Mouse (Mus musculus): ENCODE measurements around the gene Sgsm1.

The Sgsm1 gene

DNA sequence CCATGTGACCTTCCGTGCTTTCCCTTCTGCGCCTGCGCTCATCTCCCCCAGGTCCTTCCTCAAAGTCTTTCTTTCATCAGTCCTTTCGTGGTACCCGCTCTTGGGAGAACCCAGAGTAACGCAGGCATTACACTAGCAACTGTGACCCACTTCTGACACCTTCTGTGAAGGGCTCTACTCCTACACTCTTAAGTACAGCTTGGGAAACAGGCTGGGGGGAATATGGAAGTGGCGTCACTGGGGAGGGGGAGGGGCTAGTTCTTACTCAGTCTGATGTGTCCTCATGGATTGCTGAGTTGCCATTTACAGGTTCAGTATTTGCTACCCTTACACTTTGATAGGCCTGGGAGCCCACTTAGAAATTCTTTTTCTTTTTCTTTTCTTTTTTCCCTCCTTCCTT lies 29.0 kb downstream of the Sgsm1 start:
- WGBS = 72% methylated on average over 7 of the region's 7 CpGs

DNA sequence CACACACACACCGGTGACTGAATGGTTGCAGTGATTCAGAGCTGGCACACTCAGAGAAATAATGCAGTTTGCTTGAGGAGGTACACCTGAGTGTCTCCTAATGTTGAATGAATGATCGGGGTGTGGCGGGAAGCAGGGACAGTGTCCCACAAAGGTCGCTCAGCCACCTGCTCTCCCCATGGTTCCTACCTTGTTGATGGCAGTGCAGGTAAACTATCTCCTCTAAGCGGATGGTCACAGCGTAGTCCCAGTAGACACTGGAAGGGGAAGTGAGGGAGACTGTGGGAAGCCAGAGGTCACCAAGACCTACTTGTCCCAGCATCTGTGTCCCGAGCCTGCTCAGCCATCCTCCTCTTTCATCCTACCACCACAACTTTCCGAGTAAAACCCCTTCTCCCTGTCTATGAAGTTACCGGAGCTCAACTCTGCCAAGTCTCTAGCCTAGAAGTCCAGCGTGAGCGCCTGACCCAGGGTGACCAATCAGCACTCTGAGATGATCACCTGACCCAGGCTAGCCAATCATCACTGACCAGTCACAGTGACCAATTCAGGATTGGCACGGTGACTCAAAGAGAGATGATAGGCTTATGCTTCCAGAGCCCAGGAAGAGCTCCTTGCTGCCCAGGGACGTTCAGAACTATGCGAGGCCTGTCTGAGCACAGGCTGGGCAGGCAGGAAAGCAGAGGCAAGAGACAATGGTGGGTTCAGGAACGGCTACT lies 30.3 kb downstream of the Sgsm1 start:
- 47% methylated on average over 15 of the region's 15 CpGs for WGBS

DNA sequence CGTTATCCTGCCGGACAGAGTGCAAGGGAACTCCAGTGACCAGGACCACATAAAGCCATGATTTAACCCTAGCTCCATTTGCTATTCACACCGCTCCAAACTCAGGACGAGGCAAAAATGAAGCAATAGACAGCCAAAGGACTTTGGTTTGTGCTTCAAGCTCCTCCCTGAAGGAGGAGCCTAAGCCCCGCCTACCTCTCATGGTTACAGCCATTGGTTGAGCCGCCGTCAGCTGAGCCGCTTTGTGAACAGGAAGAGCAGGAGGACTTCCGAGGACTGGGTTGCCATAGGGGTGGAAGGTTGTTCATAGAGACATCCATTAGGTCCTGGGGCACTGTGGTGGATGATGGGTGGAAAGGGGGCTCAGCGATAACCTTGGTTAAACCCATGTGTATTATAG lies 34.7 kb downstream of the Sgsm1 start:
- WGBS = 75% methylated on average over 10 of the region's 10 CpGs

DNA sequence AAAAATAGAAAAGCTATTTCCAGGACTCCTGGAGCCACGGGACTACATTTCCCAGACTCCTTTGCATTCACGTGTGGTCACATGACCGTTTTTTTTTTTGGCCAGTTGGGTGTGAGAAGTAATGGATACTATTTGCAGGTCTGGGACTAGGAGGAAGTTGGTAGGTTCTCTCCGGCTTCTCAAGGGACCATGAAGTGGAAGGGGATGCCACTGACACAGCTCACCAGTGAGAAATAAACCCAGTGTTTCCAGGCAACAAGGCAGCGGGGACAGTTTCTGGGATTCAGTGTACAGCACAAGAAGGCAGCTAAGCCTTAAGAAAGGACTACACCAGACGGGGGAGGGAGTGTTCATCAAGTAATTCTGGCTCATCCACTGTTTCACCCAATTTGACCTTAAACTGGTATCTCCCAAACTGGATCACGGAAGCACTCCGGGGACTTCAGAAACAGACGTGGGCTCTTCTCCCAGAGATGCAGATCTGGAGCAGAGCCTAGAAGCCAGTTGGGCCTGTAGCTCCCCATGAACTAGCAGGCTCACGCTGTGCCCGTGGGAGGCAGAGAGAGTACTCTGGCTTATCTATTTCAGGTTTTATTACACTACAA lies 39.3 kb downstream of the Sgsm1 start:
- 23% methylated on average over 11 of the region's 11 CpGs for WGBS

DNA sequence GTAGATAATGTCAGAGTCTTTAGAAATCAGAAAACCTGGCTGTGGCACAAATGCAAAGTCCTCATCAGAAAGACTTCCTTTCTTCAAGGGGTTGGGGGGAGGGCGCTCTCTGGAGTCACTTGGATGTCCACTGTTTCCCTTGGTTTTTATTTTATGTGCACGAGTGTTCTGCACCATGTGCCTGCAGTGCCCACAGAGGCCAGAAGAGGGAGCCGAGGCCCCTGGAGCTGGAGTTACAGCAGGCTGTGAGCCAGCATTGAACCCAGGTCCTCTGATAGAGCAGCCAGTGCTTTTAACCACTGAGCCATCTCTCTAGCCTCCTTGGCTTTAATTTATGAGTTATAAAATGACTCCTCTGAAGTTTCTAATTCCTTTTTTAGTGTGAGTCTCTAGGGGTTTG lies 40.5 kb downstream of the Sgsm1 start:
- 65% methylated on average over 3 of the region's 3 CpGs for WGBS

DNA sequence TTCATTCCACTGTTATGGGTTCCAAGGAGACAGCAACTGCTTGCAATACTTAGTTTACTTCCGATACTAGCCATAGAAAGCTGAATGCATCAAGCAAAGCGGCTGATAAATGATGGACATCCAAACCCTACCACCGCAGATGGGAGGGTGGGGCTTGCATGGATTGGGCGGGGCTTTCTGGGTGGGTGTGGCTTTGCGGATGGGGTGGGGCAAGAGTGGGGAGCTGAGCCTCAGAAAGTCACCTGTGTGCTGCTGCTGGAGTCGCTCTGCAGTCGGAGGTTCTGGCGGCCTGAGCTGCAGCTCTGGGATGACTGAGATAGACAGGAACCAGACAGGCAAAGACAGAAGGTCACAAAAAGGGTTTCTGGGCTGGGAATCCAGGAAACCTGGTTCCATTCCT lies 44.9 kb downstream of the Sgsm1 start:
- WGBS = 88% methylated on average over 8 of the region's 8 CpGs

DNA sequence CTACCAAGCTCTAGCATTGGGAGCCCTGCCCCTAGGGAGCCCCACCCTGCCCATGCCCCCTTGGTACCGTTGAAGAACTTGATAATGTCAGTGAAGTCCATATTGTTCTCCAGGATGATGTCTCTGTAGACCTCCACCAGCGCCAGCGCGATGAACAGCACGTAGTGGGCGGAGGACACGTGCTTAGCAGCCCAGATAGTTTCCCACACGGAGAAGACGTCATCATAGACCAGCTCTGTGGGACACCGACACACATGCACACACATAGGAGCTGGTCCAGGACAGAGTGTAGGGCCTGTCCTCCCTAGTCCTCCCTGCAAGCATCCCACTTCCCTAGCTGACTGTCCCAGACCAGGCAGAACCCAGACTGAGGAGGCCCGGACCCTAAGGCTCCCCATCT lies 59.8 kb downstream of the Sgsm1 start:
- WGBS = 66% methylated on average over 11 of the region's 11 CpGs

DNA sequence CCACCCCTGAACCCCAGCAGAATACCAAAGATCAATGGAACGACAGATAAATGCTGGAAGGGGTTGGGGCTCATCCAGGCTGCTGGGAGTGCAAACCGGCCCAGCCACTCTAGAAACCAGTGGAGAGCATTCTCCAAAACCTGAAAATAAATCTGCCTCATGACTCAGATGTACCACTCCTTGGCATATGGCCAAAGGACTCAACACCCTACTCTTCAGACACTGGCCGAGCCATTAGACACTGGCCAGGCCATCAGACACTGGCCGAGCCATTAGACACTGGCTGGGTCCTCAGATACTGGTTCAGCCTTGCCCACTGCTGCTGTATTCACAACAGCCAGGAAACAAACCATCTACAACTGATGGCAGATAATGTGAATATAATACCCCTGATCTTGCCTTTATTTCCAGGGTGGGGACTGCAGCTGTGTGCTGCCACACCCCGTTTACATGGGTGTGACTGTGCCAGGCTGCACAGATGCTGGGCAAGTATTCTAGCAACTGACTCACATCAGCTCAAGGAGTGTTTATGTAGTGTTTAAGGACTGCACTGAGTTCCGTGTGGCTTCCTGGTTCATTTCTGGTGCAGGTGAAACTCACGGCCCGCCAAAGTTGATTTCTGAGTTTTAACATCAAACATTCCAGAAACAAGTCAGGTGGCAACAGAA lies 61.2 kb downstream of the Sgsm1 start:
- 69% methylated on average over 8 of the region's 8 CpGs for WGBS

DNA sequence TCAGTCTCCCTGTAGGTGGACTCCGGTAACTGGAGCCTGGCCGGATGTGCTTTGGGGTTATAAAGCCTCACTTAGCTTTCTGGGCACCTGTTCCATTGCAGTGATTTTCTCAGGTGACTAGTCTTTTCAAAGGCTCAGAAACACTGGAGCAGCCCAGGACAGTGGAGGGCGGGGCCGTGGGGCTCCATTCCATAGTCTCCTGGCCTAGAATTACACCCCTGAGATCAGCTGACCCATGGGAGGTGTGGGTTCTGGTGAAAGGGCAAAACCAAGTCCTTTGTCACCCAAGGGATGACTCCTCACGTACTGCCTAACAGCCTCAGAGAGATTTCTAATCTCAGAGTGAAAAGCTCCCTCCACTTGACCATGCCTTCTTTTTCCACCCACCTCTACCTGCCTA lies 80.4 kb downstream of the Sgsm1 start:
- 90% methylated on average over 5 of the region's 5 CpGs for WGBS

DNA sequence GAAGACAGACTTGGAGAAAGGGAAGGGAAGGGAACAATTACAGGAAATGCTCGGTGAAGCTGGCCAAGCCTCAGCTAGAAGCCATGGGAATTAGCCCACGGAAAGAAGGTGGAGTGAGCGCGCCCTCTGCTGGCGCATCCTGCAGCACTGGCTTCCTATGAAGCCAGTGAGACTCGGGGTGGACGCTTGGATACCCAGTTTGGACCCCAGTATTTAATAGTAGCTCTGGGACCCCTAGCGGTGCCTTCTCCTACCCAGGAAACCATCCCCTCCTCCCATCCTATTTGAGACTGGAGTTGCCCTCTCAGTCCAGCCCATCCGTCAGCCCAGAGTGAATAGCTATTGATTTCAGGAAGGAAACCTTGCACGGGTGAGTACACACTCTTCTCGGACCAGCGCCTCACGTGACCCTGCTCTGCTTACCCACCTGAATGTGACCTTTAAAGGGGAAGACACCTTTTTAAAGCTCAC lies 83.9 kb downstream of the Sgsm1 start, which contains the start of gene Tmem211:
TSS of gene Tmem211 (plus strand) at position 278 of the 471 bp plus-strand sequence.
- WGBS = 2% methylated on average over 13 of the region's 13 CpGs

DNA sequence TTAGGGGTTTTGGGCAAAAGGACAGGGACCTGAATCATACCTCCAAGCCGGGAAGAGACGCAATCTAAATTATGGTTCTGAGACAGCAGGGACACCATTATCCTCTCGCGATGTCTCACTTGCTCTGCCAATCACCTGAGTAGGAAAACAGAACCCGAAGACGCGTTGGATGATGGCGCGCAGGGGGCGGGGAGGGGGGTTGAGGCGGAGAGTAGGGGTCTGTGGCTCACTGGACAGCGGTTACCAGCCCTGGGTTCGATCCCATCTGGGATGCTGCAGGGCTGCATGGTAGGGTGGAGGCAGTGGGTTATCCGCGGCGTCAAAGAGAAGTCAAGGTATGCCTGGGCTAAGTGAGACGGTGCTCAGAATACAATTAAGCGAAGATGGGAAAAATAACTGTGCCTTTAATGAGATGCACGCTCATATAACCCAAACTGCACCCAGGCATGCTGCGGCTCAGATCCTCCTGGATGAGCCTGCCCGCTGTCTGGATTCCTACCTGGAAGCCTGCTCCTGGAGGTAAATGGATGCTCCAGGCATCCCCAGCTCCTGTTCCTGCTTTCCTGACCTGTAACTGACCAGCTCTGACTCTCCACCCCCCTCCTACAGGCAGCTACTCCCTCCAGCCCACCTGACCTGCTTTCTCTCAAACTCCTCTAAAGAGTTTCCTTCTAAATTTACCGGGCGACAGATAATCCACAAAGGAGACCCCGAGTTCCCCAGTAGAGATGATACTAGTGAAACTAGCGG lies 84.7 kb downstream of the Sgsm1 start:
- WGBS = 33% methylated on average over 25 of the region's 25 CpGs

DNA sequence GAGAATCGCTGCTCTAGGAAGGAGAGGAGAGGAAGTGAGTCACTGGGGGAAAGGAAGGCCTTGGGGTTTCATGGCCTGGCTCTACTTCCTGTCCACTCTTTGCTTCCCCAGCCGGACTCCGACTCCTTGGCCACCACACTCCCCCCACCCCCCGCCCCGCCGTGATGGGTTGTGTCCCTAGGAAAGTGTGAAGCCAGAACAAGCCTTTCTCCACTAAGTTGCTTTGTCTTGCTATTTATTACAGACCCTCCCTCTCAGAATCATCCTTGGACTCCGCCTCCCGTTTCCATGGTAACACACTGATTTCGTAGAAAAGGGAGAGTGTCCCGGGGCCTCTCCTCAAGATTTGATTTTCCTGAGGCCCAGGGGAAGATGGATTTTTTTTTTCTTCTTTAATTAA lies 85.3 kb downstream of the Sgsm1 start:
- 34% methylated on average over 10 of the region's 10 CpGs for WGBS

DNA sequence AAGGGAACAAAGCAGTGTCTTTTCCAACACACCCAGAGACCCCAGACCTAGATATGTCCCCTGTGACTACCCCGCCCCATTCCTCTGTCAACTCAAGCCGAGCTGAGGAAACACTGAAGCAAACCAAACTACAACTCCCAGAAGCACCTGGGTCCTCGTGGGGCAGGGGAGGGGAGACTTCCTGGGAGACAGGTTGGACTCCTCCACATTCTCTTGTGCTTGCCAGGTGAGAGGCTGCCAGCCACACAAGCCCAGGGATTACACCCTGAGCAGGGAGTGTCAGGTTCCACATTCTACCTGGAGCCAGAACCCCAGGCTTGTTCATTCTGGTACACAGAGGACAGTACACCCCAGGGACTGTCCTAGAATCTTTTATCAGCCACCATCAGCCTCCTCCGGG lies 86.7 kb downstream of the Sgsm1 start:
- 48% methylated on average over 4 of the region's 4 CpGs for WGBS

DNA sequence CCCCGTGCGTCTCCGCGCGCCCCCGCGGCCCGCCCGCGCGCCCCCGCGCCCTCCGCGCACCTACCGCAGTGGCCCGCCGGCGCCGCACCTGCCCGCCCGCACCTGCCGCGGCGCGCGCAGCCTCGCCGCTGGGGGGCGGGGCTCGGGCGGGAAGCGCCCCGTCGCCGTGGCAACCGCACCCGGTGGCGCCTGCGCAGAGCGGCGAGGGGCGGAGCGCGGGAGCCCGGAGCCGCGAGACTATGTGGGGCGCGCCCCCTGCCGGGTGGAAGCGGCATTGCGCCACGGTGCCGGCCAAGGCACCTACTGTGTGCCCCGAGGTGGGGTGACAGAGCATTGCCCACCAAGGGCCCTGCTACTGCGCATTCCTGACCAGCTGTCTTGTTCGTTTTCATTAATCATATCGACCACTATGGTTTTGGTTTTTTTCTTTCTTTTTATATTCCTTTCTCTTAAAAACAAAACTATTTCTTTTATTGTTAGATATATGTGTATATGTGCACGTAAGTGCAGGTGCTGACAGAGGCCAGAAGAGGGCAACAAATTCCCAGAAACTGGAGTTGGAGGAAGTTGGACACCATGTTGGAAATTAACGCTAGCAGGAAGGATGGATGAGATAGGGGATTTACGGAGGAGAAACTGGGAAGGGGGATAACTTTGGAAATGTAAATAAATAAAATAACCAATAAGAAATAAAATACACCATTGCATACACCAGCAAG lies 89.3 kb downstream of the Sgsm1 start, which contains the start of gene 2900026A02Rik:
TSS of gene 2900026A02Rik (minus strand) at position 90 of the 719 bp plus-strand sequence.
- WGBS = 9% methylated on average over 58 of the region's 62 CpGs

DNA sequence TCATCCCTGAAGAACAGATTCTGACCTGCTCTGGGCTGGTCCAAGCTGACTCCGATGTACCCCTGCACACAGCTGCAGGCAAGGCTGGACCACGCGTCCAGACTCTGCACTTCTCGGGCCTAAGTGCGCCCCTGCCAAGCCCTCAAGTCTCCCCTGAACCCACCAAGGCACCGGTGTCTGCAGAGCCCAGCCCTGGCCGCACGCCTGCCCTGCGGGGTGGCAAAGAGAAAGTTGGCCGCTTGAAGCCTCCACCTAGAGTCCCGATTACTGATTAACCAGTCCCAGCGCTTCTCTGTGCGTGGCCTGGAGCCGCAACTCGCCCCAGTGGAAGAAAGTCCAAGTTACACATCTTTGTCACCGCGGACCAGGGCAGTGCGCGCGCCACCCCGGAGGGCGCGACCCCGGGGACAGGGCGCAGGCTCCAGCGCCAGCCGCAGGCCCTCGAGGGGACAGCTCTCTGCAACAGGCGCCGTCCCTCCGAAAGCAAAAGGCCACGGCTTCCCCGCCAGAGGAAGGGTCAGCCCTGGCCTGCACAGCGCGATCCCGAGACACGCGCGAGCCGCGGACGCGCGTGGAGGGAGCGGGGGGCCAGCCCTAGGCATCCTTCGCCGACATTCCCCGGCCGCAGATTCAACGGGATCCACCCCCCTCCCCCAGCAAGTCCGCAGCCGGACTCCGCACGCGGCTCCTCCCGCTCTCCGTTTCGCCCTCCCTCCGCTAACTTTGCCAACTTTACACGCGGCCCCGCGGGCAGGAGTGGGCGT lies 90.0 kb downstream of the Sgsm1 start:
- 3% methylated on average over 64 of the region's 64 CpGs for WGBS

DNA sequence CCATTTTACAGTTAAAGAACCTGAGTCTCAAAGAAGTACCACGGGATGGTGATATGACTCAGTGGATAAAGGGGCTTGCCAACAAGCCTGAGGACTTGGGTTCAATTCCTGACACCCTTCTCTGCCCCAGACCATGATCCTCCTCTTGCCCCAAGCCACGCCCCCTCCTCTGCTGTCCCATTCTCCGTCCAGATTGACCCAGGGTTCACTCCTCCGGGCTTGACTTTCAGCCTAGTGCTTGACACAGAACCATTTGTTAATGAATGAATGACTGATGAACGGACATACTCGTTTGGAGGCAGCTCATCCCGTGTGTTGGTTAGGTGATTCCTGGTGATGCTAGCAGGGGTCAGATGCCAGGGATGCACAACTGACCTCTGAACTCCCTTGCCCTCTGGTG lies 90.7 kb downstream of the Sgsm1 start:
- WGBS = 63% methylated on average over 7 of the region's 7 CpGs

DNA sequence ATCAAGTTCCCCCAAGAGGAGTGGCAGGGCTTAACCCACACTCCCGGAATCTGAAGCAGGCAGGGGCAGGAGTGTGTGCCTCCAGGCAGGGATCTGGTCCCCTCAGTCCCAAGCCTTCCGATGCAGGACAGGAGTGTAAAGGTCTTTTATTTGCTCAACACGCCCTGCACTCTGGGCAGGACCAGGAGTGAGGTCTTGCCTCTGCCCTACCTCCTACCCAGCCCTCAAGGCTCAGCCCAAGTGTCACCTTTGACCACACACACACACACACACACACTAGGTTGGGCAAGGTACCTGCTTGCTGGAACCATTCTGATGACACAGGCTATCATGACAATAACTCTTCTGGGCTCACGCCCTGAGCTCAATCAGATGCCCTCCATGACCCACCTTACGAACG lies 91.1 kb downstream of the Sgsm1 start:
- WGBS = 86% methylated on average over 6 of the region's 6 CpGs

DNA sequence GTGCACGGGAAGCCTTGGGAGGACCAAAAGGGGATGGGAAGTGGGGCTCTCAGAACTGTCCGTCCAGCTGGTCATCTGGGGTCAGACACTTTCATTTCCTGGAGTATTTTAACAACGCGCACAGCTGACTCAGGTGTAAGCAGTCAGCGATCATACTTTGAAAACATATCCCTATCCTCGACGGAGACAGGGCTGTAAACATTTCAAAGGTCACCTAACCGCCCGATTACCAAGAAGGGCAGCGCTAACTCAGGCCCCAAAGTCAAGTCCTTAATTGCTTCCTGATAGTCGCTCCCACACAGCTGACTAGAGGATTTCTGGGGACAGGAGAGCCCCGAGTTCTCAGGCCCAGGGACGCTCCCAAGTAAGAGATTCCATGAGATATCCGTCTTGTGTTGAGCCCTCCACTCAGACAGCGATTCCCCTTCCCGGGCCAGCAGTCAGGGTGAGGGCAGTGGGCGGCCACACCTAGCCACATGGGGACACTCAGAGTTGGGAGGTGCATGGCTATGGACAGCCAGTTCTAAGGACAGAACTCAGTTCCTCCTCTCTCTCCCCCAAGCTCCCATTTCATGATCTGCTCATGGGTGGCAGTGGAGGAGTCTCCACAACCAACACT lies 91.9 kb downstream of the Sgsm1 start:
- 77% methylated on average over 17 of the region's 17 CpGs for WGBS

DNA sequence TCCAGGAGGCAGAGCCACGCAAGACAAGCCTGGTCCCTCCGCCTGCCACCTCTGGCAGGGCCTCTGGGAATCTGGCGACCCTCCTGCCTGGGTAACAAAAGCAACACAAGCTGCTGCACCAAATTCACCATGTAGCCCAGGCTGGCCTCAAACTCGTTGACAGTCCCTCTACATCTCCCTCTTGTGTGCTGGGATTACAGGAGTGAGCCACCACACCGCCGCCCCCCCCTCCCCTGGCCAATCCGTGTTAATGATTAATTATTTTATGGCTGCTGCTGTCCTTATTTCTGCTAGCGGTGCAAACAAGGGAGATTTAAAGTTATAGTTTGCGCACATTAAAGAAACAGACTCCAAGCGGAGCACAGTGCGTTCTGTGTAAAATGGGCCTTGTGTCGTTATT lies 93.5 kb downstream of the Sgsm1 start:
- 82% methylated on average over 12 of the region's 12 CpGs for WGBS

DNA sequence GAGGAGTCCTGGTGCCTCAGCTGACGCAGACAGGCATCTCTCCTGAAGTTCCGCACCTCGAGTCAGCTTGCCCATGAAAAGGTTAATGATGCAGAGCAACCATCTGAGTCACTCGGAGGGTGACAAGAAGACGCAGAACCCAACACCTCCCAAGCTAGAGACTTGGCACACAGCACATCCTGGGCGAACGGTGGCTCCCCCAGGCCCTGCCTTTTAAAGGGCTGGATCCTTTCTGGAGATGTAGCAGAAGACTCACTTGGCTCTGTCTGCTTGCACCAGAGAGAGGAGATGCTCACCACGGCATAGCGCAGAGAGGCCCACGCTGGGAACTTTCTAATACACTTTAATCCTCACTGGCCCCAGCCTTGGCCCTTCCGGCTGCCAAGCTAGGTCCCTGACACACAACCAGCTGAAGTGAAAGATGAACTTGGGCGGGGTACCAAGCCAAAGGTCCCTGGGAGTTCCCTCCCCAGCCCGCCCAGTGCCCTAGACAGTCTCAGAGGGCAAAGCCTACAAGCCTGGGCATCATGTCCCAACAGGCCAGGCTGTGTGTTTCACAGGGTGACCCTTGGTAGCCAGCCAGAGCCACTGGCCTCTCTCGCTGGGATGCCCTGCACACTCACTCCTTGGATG lies 94.1 kb downstream of the Sgsm1 start:
- 51% methylated on average over 14 of the region's 14 CpGs for WGBS

All from cerebral cortex, adult 2 months (tissue).